Mouse (Mus musculus) stomach, postnatal 0 days (tissue): ENCODE measurements at regions not wholly inside any gene's neighbourhood (a gene's known extent, or its start where the extent isn't known, plus 50 kb on each side); places are given as distances from the start of the nearest gene placed in this dataset.

ENCODE experiments used
- ATAC-seq: fragments of 200-750 bp; cut with Nextera tagmentation; 2 replicates; pipeline ENCODE4 v1.8.0; 2017; ENCODE audit not compliant: low FRiP score, low TSS enrichment
- DNase-seq: peaks from one replicate; pipeline ENCODE4 v3.0.0-alpha.2; 2016; ENCODE audit warnings: low spot score
- H3K27ac ChIP-seq: fragments of 300-500 bp; sonication (generic); replicated peaks from 2 replicates; pipeline ENCODE4 v1.5.1; 2014; ENCODE audit warnings: mild to moderate bottlenecking, control low read depth
- H3K27me3 ChIP-seq: fragments of 300-500 bp; sonication (generic); 2 replicates; pipeline ENCODE4 v1.6.1; 2014; ENCODE audit warnings: low read length; ENCODE audit not compliant: control insufficient read depth, insufficient read depth
- H3K36me3 ChIP-seq: fragments of 300-500 bp; sonication (generic); 2 replicates; pipeline ENCODE4 v1.6.1; 2014; ENCODE audit warnings: low read length, mixed read lengths; ENCODE audit not compliant: control insufficient read depth, insufficient read depth
- H3K4me1 ChIP-seq: fragments of 300-500 bp; sonication (generic); replicated peaks from 2 replicates; pipeline ENCODE4 v1.6.1; 2014; ENCODE audit warnings: antibody characterized with exemption; ENCODE audit not compliant: control insufficient read depth, insufficient read depth
- H3K4me2 ChIP-seq: fragments of 300-500 bp; sonication (generic); replicated peaks from 2 replicates; pipeline ENCODE4 v1.6.1; 2014; ENCODE audit warnings: low read depth, mild to moderate bottlenecking, control low read depth, moderate library complexity
- H3K4me3 ChIP-seq: fragments of 300-500 bp; sonication (generic); 2 replicates; pipeline ENCODE4 v1.5.1; 2014; ENCODE audit warnings: low read depth, low read length, control low read depth
- H3K9ac ChIP-seq: fragments of 300-500 bp; sonication (generic); 2 replicates; pipeline ENCODE4 v1.6.1; 2014; ENCODE audit warnings: mild to moderate bottlenecking, low read length, control low read depth, mixed read lengths
- H3K9me3 ChIP-seq: fragments of 300-500 bp; sonication (generic); 2 replicates; pipeline ENCODE4 v1.6.1; 2016; ENCODE audit warnings: low read length; ENCODE audit not compliant: control insufficient read depth
- CTCF ChIP-seq: IDR thresholded peaks from 2 replicates; pipeline ENCODE4 v1.5.1; 2016; ENCODE audit warnings: antibody characterized with exemption, low read depth, mild to moderate bottlenecking, moderate library complexity
- EP300 ChIP-seq: optimal IDR thresholded peaks from 2 replicates; pipeline ENCODE3; 2016; ENCODE audit warnings: antibody characterized with exemption
- WGBS: fragments of 180-500 bp; shearing (Covaris S2); extraction: QIAGEN DNeasy Blood & Tissue Kit; methylation state at CpG from one replicate; pipeline ENCODE4 v1.1.7; 2014; 5-methylcytosine and 5-hydroxymethylcytosine counted together

DNA sequence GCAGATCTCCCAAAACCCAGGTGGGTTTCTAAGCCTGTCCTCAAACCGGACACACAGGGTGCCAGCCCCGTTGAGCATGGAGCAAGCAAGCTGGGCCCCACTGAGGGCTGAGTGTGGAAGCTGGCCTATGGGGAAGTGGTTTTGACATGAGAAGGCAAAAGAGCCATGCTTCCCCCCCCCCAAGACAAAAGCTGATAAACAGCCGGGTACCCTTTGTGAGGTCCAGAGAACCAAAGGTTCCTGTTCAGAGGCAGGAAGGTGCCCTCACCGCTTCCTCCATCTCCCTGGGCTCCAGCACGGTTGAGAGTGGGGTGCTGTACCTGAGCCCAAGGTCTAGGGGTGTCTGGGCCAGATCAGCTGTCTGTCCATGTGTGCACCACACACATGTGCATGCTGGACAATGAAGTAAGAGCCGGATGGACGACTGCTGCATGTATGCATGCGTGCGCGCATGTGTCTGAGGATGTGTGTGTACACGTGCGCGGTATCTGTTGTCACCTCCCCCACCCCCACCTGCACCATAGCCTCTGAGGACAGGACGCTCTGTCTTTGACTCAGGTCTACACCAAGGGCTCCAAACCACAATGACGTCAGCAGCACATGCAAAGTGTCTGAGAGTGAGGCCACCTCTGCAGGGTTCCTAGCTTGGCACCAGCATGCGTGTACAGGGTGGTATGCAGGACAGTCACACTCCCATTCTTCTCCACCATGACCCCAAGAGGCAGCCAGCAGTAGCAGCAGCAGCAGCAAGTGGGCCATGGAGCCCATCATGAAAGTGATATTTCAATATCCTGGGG lies 68.3 kb downstream of the Zfp36l2 start:
- Histone ChIP-seq H3K4me3 (no peak overlapping the region), H3K27me3 (no peaks in the 10 kb centered on the region), H3K9ac (no peak overlapping the region), H3K27ac (0 out of 2 replicates have a peak overlapping the region, but pooled peaks have one; percentile 13), H3K36me3 (no peaks in the 10 kb centered on the region), H3K4me1 (peaks cover 5% of the 10 kb centered on the region), H3K9me3 (no peaks in the 10 kb centered on the region), H3K4me2 (no peak overlapping the region)
- DNase-seq, result no peak
- WGBS, result 85% methylated on average over 16 of the region's 16 CpGs
- ATAC-seq, result no peak
- TF ChIP-seq CTCF (no peak), EP300 (no peak)

GRCm38 (mm10) chr17:84118781-84119180 lies 69.0 kb downstream of the Zfp36l2 start:
- H3K4me2 ChIP-seq, result no peak overlapping the region
- H3K27ac ChIP-seq, result no peak overlapping the region; the same call in 1 of the 2 replicates
- H3K9me3 ChIP-seq, result no peaks in the 10 kb centered on the region
- no peak overlapping the region for H3K9ac ChIP-seq
- no peaks in the 10 kb centered on the region for H3K27me3 ChIP-seq
- no peak overlapping the region for H3K4me3 ChIP-seq
- no peak for ATAC-seq
- 63% methylated on average over 1 of the region's 1 CpGs for WGBS
- H3K4me1 ChIP-seq, result peaks cover 8% of the 10 kb centered on the region
- no peaks in the 10 kb centered on the region for H3K36me3 ChIP-seq
- DNase-seq, result no peak
- no peak for TF ChIP-seq EP300
- TF ChIP-seq CTCF, result no peak

DNA sequence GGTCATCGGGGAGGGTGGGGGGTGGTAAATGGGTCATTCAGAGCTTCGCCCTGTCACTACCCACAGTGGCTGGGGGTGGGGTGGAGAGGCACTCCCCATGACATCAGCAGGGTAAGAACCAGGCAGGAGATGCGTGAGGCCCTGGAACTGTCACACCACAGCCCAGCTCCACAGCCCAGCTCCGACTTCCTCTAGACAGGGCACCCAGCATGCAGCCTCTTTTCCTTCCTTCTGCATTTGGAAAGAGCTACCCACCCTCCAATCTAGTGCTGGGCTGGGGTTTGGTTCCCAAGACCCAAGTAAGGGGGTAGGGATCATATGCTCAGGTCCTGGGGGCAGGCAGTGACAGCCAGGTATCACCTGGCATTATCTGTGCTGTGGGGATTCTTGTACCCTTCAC lies 69.5 kb downstream of the Zfp36l2 start:
- Histone ChIP-seq H3K4me2 (no peak overlapping the region), H3K4me3 (no peak overlapping the region), H3K9me3 (no peaks in the 10 kb centered on the region), H3K27me3 (no peaks in the 10 kb centered on the region), H3K27ac (no peak overlapping the region; the same call in 1 of the 2 replicates), H3K9ac (no peak overlapping the region), H3K36me3 (no peaks in the 10 kb centered on the region), H3K4me1 (peaks cover 8% of the 10 kb centered on the region)
- WGBS, result 80% methylated on average over 4 of the region's 4 CpGs
- TF ChIP-seq CTCF (no peak), EP300 (no peak)
- no peak for ATAC-seq
- no peak for DNase-seq

GRCm38 (mm10) chr17:84117756-84118155 lies 70.0 kb downstream of the Zfp36l2 start:
- Histone ChIP-seq H3K36me3 (no peaks in the 10 kb centered on the region), H3K9me3 (no peaks in the 10 kb centered on the region), H3K27ac (no peak overlapping the region), H3K4me2 (no peak overlapping the region), H3K4me3 (no peak overlapping the region), H3K4me1 (peaks cover 8% of the 10 kb centered on the region), H3K27me3 (no peaks in the 10 kb centered on the region), H3K9ac (no peak overlapping the region)
- 50% methylated on average over 1 of the region's 1 CpGs for WGBS
- ATAC-seq, result no peak
- no peak for DNase-seq
- TF ChIP-seq EP300 (no peak), CTCF (no peak)

- H3K27me3 ChIP-seq, result no peaks in the 10 kb centered on the region
- DNase-seq, result peak; percentile 55
- no peaks in the 10 kb centered on the region for H3K36me3 ChIP-seq
- ATAC-seq, result peak; percentile 52
- H3K4me3 ChIP-seq, result no peak overlapping the region
- H3K9ac ChIP-seq, result no peak overlapping the region
- no peaks in the 10 kb centered on the region for H3K9me3 ChIP-seq
- TF ChIP-seq CTCF (no peak), EP300 (no peak)
- H3K27ac ChIP-seq, result no peak overlapping the region; the same call in 1 of the 2 replicates
- H3K4me2 ChIP-seq, result no peak overlapping the region
- WGBS, result 68% methylated on average over 17 of the region's 17 CpGs
- peaks cover 16% of the 10 kb centered on the region for H3K4me1 ChIP-seq
Measured at GRCm38 (mm10) chr17:84116340-84117279, 71.1 kb downstream of the Zfp36l2 start.
